Mouse (Mus musculus) CH12.LX (cell line): ENCODE measurements around the gene Wwc2.

ENCODE experiments used
- CTCF ChIP-seq, 2 experiments: IDR thresholded peaks in 1 of 2; conservative IDR thresholded peaks in 1 of 2; 2 replicates each; pipeline ENCODE4 v1.5.1; 2011 to 2012; ENCODE audit warnings: low read depth in 2 of 2, low read length in 2 of 2, improper control_type of control experiment in 1 of 2, inconsistent platforms in 1 of 2, mild to moderate bottlenecking in 1 of 2, moderate library complexity in 1 of 2
- EP300 ChIP-seq: IDR thresholded peaks from 2 replicates; pipeline ENCODE4 v1.6.1; 2011; ENCODE audit warnings: low read length, improper control_type of control experiment
- HCFC1 ChIP-seq: IDR thresholded peaks from 2 replicates; pipeline ENCODE4 v1.6.1; 2012; ENCODE audit warnings: low read depth, mild to moderate bottlenecking, inconsistent platforms, low read length, improper control_type of control experiment
- JUN ChIP-seq: IDR thresholded peaks from 2 replicates; pipeline ENCODE4 v1.6.1; 2011; ENCODE audit warnings: low read depth, mild to moderate bottlenecking, low read length, improper control_type of control experiment, moderate library complexity; ENCODE audit not compliant: insufficient read depth
- POLR2A ChIP-seq: IDR thresholded peaks from 2 replicates; pipeline ENCODE4 v1.6.1; 2011; ENCODE audit warnings: low read depth, mild to moderate bottlenecking, improper control_type of control experiment, low read length
- POLR2AphosphoS2 ChIP-seq: IDR thresholded peaks from 2 replicates; pipeline ENCODE4 v1.6.1; 2011; ENCODE audit warnings: low read depth, low read length, improper control_type of control experiment
- UBTF ChIP-seq: IDR thresholded peaks from 2 replicates; pipeline ENCODE4 v1.6.1; 2012; ENCODE audit warnings: low read depth, mild to moderate bottlenecking, inconsistent platforms, low read length, improper control_type of control experiment, moderate library complexity
- USF2 ChIP-seq: conservative IDR thresholded peaks from 2 replicates; pipeline ENCODE4 v1.6.1; 2011; ENCODE audit warnings: low read depth, low read length, improper control_type of control experiment

GRCm38 (mm10) chr8:47943049-47943448 is 47.7 kb downstream of the Wwc2 start:
- TF ChIP-seq JUN: no peak
- TF ChIP-seq POLR2AphosphoS2: no peak
- no peak for TF ChIP-seq UBTF
- peak; percentile 29 to 31; a peak in 2 of 4 replicates for TF ChIP-seq CTCF (conservative IDR thresholded peaks at IDR 0.05 in 1 of 2, IDR thresholded peaks at IDR 0.05 in 1 of 2; ENCODE audit: low read depth in 2 of 2, low read length in 2 of 2)
- no peak for TF ChIP-seq USF2
- TF ChIP-seq HCFC1: no peak
- no peak for TF ChIP-seq POLR2A
- no peak for TF ChIP-seq EP300
